Mouse (Mus musculus) layer of hippocampus, postnatal 10 days (tissue): ENCODE data around the gene Parpbp. TPM values are rescaled to one million over a fixed set of nuclear protein-coding genes. Genes with fewer than 3 reads are reported as not detected.

ENCODE experiments used
- DNase-seq, 2 experiments: peaks; one replicate each; pipeline ENCODE4 v3.0.0; 2021; ENCODE audit warnings: low spot score in 2 of 2
- long read RNA-seq: library from polyadenylated mRNA; stranded (forward); transcript quantifications from one replicate; pipeline ENCODE4 v2.0.0, GENCODE M21; 2023
- total RNA-seq, 2 experiments: library from RNA; stranded (reverse); gene quantifications; 2 replicates each; pipeline ENCODE4 v1.2.3; 2021

Gene Parpbp
- 1 to 10 TPM; 2.1 to 2.4 TPM for total RNA-seq
- long read RNA-seq, partial matches to known transcripts: 0 of 1 reads
- long read RNA-seq, other reads (novel, unspliced or antisense): 1 of 1 reads

GRCm38 (mm10) chr10:88146707-88147477, at the start of gene Parpbp, which contains the start of gene Nup37:
TSS of gene Parpbp (minus strand) at chr10:88146941.
TSS of gene Nup37 (plus strand) at chr10:88146992.
- peak; percentile 87 to 91 for DNase-seq

GRCm38 (mm10) chr10:88167438-88168077, 20.8 kb upstream of the Parpbp start:
- DNase-seq: no peak

GRCm38 (mm10) chr10:88166158-88166557, 19.4 kb upstream of the Parpbp start:
- no peak for DNase-seq

GRCm38 (mm10) chr10:88162676-88163075, 15.9 kb upstream of the Parpbp start:
- no peak for DNase-seq

GRCm38 (mm10) chr10:88162096-88162495, 15.4 kb upstream of the Parpbp start:
- no peak for DNase-seq

GRCm38 (mm10) chr10:88151658-88152057, 4.9 kb upstream of the Parpbp start:
- no peak for DNase-seq

- no peak for DNase-seq
These were observed 3.6 kb upstream of the Parpbp start for GRCm38 (mm10) chr10:88150381-88150780.

- DNase-seq: no peak
These were observed 554 bp downstream of the Parpbp start for GRCm38 (mm10) chr10:88146187-88146586.

GRCm38 (mm10) chr10:88135630-88136029, 11.1 kb downstream of the Parpbp start:
- no peak for DNase-seq

- DNase-seq: no peak
These were observed 27.0 kb downstream of the Parpbp start for GRCm38 (mm10) chr10:88119721-88120120.

GRCm38 (mm10) chr10:88113290-88113689, 33.5 kb downstream of the Parpbp start:
- DNase-seq: no peak

GRCm38 (mm10) chr10:88106169-88106568, 40.6 kb downstream of the Parpbp start:
- no peak for DNase-seq

GRCm38 (mm10) chr10:88090772-88091171, 56.0 kb downstream of the Parpbp start, which contains the start of gene Pmch:
TSS of gene Pmch (plus strand) at chr10:88091072.
- DNase-seq: no peak

GRCm38 (mm10) chr10:88067377-88067776, 79.4 kb downstream of the Parpbp start:
- DNase-seq: no peak

- DNase-seq: no peak
These were observed 81.9 kb downstream of the Parpbp start for GRCm38 (mm10) chr10:88064872-88065271.

GRCm38 (mm10) chr10:88063436-88063835, 83.3 kb downstream of the Parpbp start:
- DNase-seq: no peak

- DNase-seq: peak; percentile 38 to 54
These were observed 89.6 kb downstream of the Parpbp start for GRCm38 (mm10) chr10:88056950-88057649.

GRCm38 (mm10) chr10:88054233-88054985, 92.3 kb downstream of the Parpbp start:
- DNase-seq: no peak

GRCm38 (mm10) chr10:88046098-88046771, 100.5 kb downstream of the Parpbp start:
- DNase-seq: no peak

- DNase-seq: no peak
These were observed 102.4 kb downstream of the Parpbp start for GRCm38 (mm10) chr10:88044297-88044696.
